Mouse (Mus musculus): Measurements from ENCODE around the gene Lima1.
A peak's percentile ranks its signal among the peaks of the same experiment; 100 is the strongest.
"Not testable (repeated sequence)": the region's sequence is repeated elsewhere in the genome, so short reads cannot be mapped to it uniquely, and the experiment has no call there.

Lima1 gene

GRCm38 (mm10) chr15:99875334-99875869 lies at the start of gene Lima1:
Gene Lima1 (minus strand): TSS chr15:99875456.
- DNase-seq: peak; percentile 92

- DNase-seq: no peak
Observed at GRCm38 (mm10) chr15:99919601-99920158, 44.4 kb upstream of the Lima1 start.

- DNase-seq: no peak
Observed at GRCm38 (mm10) chr15:99917264-99917663, 42.0 kb upstream of the Lima1 start.

GRCm38 (mm10) chr15:99914613-99915012 lies 39.4 kb upstream of the Lima1 start:
- DNase-seq: no peak

- no peak for DNase-seq
Observed at GRCm38 (mm10) chr15:99911785-99912184, 36.5 kb upstream of the Lima1 start.

- DNase-seq: not testable (repeated sequence)
Observed at GRCm38 (mm10) chr15:99909339-99909996, 34.2 kb upstream of the Lima1 start.

- no peak for DNase-seq
Observed at GRCm38 (mm10) chr15:99907514-99907913, 32.3 kb upstream of the Lima1 start.

- no peak for DNase-seq
Observed at GRCm38 (mm10) chr15:99907041-99907440, 31.8 kb upstream of the Lima1 start.

GRCm38 (mm10) chr15:99904841-99905240 lies 29.6 kb upstream of the Lima1 start:
- DNase-seq: no peak

GRCm38 (mm10) chr15:99904333-99904732 lies 29.1 kb upstream of the Lima1 start:
- DNase-seq: peak; percentile 77

GRCm38 (mm10) chr15:99903227-99903626 lies 28.0 kb upstream of the Lima1 start:
- peak; percentile 47 for DNase-seq

- DNase-seq: peak; percentile 75
Observed at GRCm38 (mm10) chr15:99902786-99903185, 27.5 kb upstream of the Lima1 start.

- DNase-seq: no peak
Observed at GRCm38 (mm10) chr15:99896621-99897020, 21.4 kb upstream of the Lima1 start.

GRCm38 (mm10) chr15:99891355-99891754 lies 16.1 kb upstream of the Lima1 start:
- no peak for DNase-seq

GRCm38 (mm10) chr15:99890412-99891236 lies 15.4 kb upstream of the Lima1 start:
- DNase-seq: peak; percentile 90

GRCm38 (mm10) chr15:99889275-99889874 lies 14.1 kb upstream of the Lima1 start:
- DNase-seq: no peak

GRCm38 (mm10) chr15:99887130-99887529 lies 11.9 kb upstream of the Lima1 start:
- not testable (repeated sequence) for DNase-seq

GRCm38 (mm10) chr15:99884038-99884437 lies 8.8 kb upstream of the Lima1 start:
- DNase-seq: no peak

GRCm38 (mm10) chr15:99878541-99878940 lies 3.3 kb upstream of the Lima1 start:
- peak; percentile 30 for DNase-seq

- DNase-seq: peak; percentile 61
Observed at GRCm38 (mm10) chr15:99874612-99875333, 483 bp downstream of the Lima1 start.

GRCm38 (mm10) chr15:99872543-99872942 lies 2.7 kb downstream of the Lima1 start:
- no peak for DNase-seq

GRCm38 (mm10) chr15:99867654-99868053 lies 7.6 kb downstream of the Lima1 start:
- DNase-seq: peak; percentile 61
